ENCODE assay signal across 9 mouse cellular contexts in the genomic region with DNA sequence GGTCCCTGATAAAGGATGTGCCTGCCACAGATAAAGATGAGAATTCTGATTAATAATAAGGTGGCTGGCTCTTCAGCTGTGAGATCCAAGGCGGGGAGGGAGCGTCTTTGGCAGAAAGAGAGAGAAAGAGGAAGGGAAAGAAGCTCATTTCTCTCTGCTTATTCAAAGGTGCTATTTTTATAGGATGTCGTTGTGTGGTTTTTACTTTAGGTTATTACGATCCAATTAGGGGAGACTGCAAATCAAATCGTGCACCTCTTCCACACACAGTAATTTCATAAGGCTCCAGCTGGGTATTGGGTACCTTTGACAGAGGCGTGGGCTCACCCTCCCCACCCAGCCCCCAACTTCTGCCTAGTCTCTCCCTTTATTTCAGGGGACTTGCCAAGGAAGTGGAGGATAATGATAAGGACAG. TPM values are rescaled to one million over a fixed set of nuclear protein-coding genes. Genes with fewer than 3 reads are reported as not detected.
A peak's percentile ranks its signal among the peaks of the same experiment; 100 is the strongest.
DNase-seq lines count a peak whose midpoint lies in the region; ATAC-seq and TF ChIP-seq lines count a peak whose summit lies in the region.
"Had no signal": no experiment of that assay in that cellular context is flagged by ENCODE, and none has a peak within 500 bp of the region (broad histone marks: within the 10 kb centered on the region; RNA-seq: fewer than 3 reads in every experiment).

No protein-coding gene starts in this region.

- peaks cover 2% of the 10 kb centered on the region; the same call in 1 of the 2 replicates for H3K27me3 ChIP-seq in E14TG2a.4 (ENCODE audit: insufficient read depth, low read length)
- H3K27me3 ChIP-seq in forebrain, postnatal 0 days (ENCODE audit: insufficient read depth, low read length): no peaks in the 10 kb centered on the region
- H3K27me3 ChIP-seq in limb, embryonic 14.5 days (ENCODE audit: control insufficient read depth, insufficient read depth, low read length): peaks cover 10% of the 10 kb centered on the region

- H3K4me3 ChIP-seq in E14TG2a.4 (replicated peaks; ENCODE audit: low read length): peak overlapping the region; percentile 82
- peak overlapping the region; percentile 52 for H3K4me3 ChIP-seq in forebrain, postnatal 0 days (ENCODE audit: low read depth, low read length)
- peak overlapping the region; percentile 37; the same call in 1 of the 2 replicates for H3K4me3 ChIP-seq in limb, embryonic 14.5 days (replicated peaks; ENCODE audit: low read length)
- H3K4me3 ChIP-seq: myocyte had no signal

- TF ChIP-seq POLR2A in limb, embryonic 14.5 days (IDR thresholded peaks at IDR 0.05; ENCODE audit: borderline replicate concordance, extremely low read depth, insufficient read depth, insufficient read length): no peak

- no peak for TF ChIP-seq CTCF in E14TG2a.4 (conservative IDR thresholded peaks at IDR 0.05; ENCODE audit: low read length)
- no peak for TF ChIP-seq CTCF in forebrain, postnatal 0 days (IDR thresholded peaks at IDR 0.05; ENCODE audit: low read depth)

- 14% methylated on average over 6 of the region's 6 CpGs for WGBS in forebrain, postnatal 0 days
- 13% methylated on average over 6 of the region's 6 CpGs for whole genome bisulfite sequencing in limb, embryonic 14.5 days

- peak overlapping the region; percentile 85 for H3K27ac ChIP-seq in forebrain, postnatal 0 days (ENCODE audit: low read depth, low read length)
- no peak overlapping the region for H3K27ac ChIP-seq in limb, embryonic 14.5 days (replicated peaks; ENCODE audit: low read depth, low read length)

- peaks cover 21% of the 10 kb centered on the region for H3K4me1 ChIP-seq in E14TG2a.4 (replicated peaks; ENCODE audit: low read depth, low read length)
- H3K4me1 ChIP-seq in forebrain, postnatal 0 days (ENCODE audit: insufficient read depth): peaks cover 15% of the 10 kb centered on the region; the same call in 1 of the 2 replicates
- peaks cover 5% of the 10 kb centered on the region; the same call in 1 of the 2 replicates for H3K4me1 ChIP-seq in limb, embryonic 14.5 days (ENCODE audit: control insufficient read depth, insufficient read depth, low read length)

- H3K36me3 ChIP-seq in E14TG2a.4 (ENCODE audit: insufficient read depth, low read length): no peaks in the 10 kb centered on the region
- H3K36me3 ChIP-seq in forebrain, postnatal 0 days (ENCODE audit: insufficient read depth): no peaks in the 10 kb centered on the region
- no peaks in the 10 kb centered on the region for H3K36me3 ChIP-seq in limb, embryonic 14.5 days (ENCODE audit: control insufficient read depth, insufficient read depth, low read length)

- H3K9ac ChIP-seq in forebrain, postnatal 0 days: peak overlapping the region; percentile 76
- no peak overlapping the region for H3K9ac ChIP-seq in limb, embryonic 14.5 days (ENCODE audit: low read depth, low read length, severe bottlenecking)

- no peaks in the 10 kb centered on the region for H3K9me3 ChIP-seq in E14TG2a.4 (ENCODE audit: low read length)
- no peaks in the 10 kb centered on the region for H3K9me3 ChIP-seq in forebrain, postnatal 0 days (ENCODE audit: low read length)
- no peaks in the 10 kb centered on the region for H3K9me3 ChIP-seq in limb, embryonic 14.5 days (ENCODE audit: control insufficient read depth, low read length)

- peak; percentile 75 for ATAC-seq in forebrain, postnatal 0 days
- no peak; the same call in 1 of the 2 replicates for ATAC-seq in limb, embryonic 14.5 days (ENCODE audit: low FRiP score, low read depth)
- ATAC-seq in monocyte, adult 5-6 weeks (replicated peaks; ENCODE audit: insufficient number of reproducible peaks, low FRiP score, low TSS enrichment, poor library complexity, severe bottlenecking): no peak

- H3K4me2 ChIP-seq in forebrain, postnatal 0 days (ENCODE audit: low read depth): peak overlapping the region; percentile 60
- peak overlapping the region; percentile 73 for H3K4me2 ChIP-seq in limb, embryonic 14.5 days (replicated peaks; ENCODE audit: low read depth, low read length, severe bottlenecking)

- DNase-seq in embryo, embryonic 10.5 days (ENCODE audit: low spot score): peak; percentile 1
- DNase-seq in embryo, embryonic 10 days (ENCODE audit: low spot score): no peak
- no peak for DNase-seq in forebrain, postnatal 0 days
- DNase-seq in limb, embryonic 14.5 days (ENCODE audit: low spot score): no peak
- DNase-seq in ovary, postnatal 36 days (ENCODE audit: low spot score): no peak
- DNase-seq in kidney, adult 11 months: no peak

RNA-seq across cellular contexts. Expression of gene Clvs2, which starts 1.0 kb away (rescaled TPM):
- total RNA-seq in forebrain, postnatal 0 days (2014; rRNA removed): 21.5 and 22.8 TPM in 2 replicates
- 20.6 and 23.6 TPM in 2 replicates for polyA plus RNA-seq in forebrain, postnatal 0 days (2015; fragmentation: Nextera tagmentation; extraction: Ambion mirVana)
- polyA plus RNA-seq in limb, embryonic 14.5 days (2012; rRNA removed): 0.17 and 0.30 TPM in 2 replicates
- polyA plus RNA-seq in limb, embryonic 14.5 days (2014; fragmentation: Nextera tagmentation; extraction: Ambion mirVana): not detected in 2 replicates
- total RNA-seq in monocyte, adult 5-6 weeks (2017): not detected in 3 replicates
- polyA plus RNA-seq: myocyte had no signal

Comparison
In these comparisons a context has a peak if more than half of its experiments do, and no peak if none do; other contexts are left out.
1. RNA of gene Clvs2, which starts 1.0 kb away (total RNA-seq): 21.5 to 22.8 TPM in forebrain, postnatal 0 days; not detected in monocyte, adult 5-6 weeks; every median in the first group is over 10 times any median in the second.
2. Peak in every context shown above with its lines, with median percentiles within 50 percentile points of each other: H3K4me3 ChIP-seq.